Mouse (Mus musculus): ENCODE data around the gene Fam181a.

DNA sequence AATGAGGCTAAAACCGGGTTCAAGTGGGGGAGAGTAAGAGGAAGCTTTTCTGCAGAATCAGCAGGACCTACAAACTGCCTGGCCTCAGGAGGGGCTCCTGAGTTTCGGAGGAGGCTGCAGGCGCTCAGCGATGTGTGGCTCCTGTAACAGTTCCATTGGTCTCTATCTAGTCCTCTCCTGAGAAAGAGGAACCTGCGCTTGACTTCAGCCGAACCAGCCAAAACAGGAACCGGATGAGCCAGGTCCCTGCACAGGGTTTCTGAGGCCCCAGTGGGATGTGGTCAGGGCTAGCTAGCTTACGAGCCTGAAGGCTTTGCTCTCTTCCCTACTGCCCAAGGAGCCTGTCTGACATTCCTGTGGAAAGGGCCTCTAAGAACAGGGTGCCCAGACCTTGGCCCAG is 32.7 kb downstream of the Fam181a start:
- TF ChIP-seq CTCF (IDR thresholded peaks at IDR 0.05; ENCODE audit: low read depth, low read length) (no peak), EP300 (IDR thresholded peaks at IDR 0.05; ENCODE audit: insufficient read depth, low read depth, low read length) (no peak), POLR2A (IDR thresholded peaks at IDR 0.05; ENCODE audit: insufficient read depth, low read length) (no peak)
